9 mouse cellular contexts compared by ENCODE assay signal in the genomic region with DNA sequence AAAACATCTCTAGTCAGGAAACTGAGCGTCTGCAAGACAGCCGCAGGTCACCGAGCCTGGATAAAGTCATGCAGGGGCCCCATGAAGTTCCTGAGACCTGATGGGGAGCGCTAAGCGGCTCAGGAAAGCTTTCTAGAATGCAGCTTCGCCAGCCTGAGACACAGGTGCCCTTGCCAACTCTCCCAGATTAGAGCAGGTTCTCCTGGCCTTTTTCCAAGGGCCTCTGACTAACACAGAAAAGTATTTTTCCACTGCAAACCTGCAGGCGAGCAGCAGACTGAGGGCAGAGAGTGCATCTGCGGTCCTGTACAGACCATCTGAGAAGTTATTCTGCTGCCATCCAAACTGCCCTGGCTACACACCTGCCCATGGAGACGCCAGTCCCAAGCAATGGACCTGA. TPM values are rescaled to one million over a fixed set of nuclear protein-coding genes. Genes with fewer than 3 reads are reported as not detected.
DNase-seq lines count a peak whose midpoint lies in the region; ATAC-seq and TF ChIP-seq lines count a peak whose summit lies in the region.
"Had no signal": no experiment of that assay in that cellular context is flagged by ENCODE, and none has a peak within 500 bp of the region (broad histone marks: within the 10 kb centered on the region; RNA-seq: fewer than 3 reads in every experiment).

No protein-coding gene starts in this region.

- DNase-seq in gastrocnemius, adult 2 months: peak; percentile 36
- DNase-seq in gastrocnemius, postnatal 4 days (ENCODE audit: low spot score in 2 of 2): no peak
- peak; percentile 60 for DNase-seq in NIH3T3 (ENCODE audit: low read depth)
- peak; percentile 91 for DNase-seq in cerebellum, adult 9-11 months
- peak; percentile 79 to 84 for DNase-seq in kidney, postnatal 36 days
- no peak for DNase-seq in testis, postnatal 10 days (ENCODE audit: low spot score)
- no peak for DNase-seq in right cerebral cortex, postnatal 36 days (ENCODE audit: low spot score in 2 of 2)
- DNase-seq: right cerebral cortex, adult 18-20 months had no signal

- no peak for TF ChIP-seq CTCF in gastrocnemius, adult 2 months (IDR thresholded peaks at IDR 0.05)

- intact Hi-C loops in gastrocnemius, adult 2 months (cut with DNase I): no loop called here

- ATAC-seq in CD4-positive, CD25-positive, alpha-beta regulatory T cell, adult 4 months: no peak

- no peak overlapping the region for H3K4me3 ChIP-seq in gastrocnemius, adult 2 months

- H3K27ac ChIP-seq in gastrocnemius, adult 2 months: peak overlapping the region; percentile 51; the same call in 1 of the 2 replicates

RNA-seq across cellular contexts. Expression of a gene that starts 27.6 kb away (rescaled TPM):
- 1 to 10 TPM; 2.1 to 3.5 TPM for total RNA-seq in gastrocnemius, adult 2 months (2021)
- total RNA-seq in gastrocnemius, postnatal 4 days (2021): 10 to 100 TPM in 1 of 2 experiments, 1 to 10 TPM in 1; 8.7 to 10.6 TPM
- polyA plus RNA-seq in CD4-positive, CD25-positive, alpha-beta regulatory T cell, adult 4 months (2017; shearing (Covaris generic)): 10 to 100 TPM; 20.2 to 25.5 TPM

Comparison
In these comparisons a context has a peak if more than half of its experiments do, and no peak if none do; other contexts are left out.
1. DNase-seq: peak in gastrocnemius, adult 2 months (single experiment), NIH3T3 (single experiment), cerebellum, adult 9-11 months (single experiment) and kidney, postnatal 36 days (2 of 2); none in gastrocnemius, postnatal 4 days (0 of 2), testis, postnatal 10 days (single experiment) and right cerebral cortex, postnatal 36 days (0 of 2).